Mouse (Mus musculus): Measurements from ENCODE around the gene OR5BS1P. TPM values are rescaled to one million over a fixed set of nuclear protein-coding genes. Genes with fewer than 3 reads are reported as not detected.
A peak's percentile ranks its signal among the peaks of the same experiment; 100 is the strongest.
"Not testable (repeated sequence)": the region's sequence is repeated elsewhere in the genome, so short reads cannot be mapped to it uniquely, and the experiment has no call there.

The OR5BS1P gene
- polyA plus RNA-seq (2014; fragmentation: Nextera tagmentation; extraction: Ambion mirVana) = not detected in 2 replicates

- Histone ChIP-seq H3K4me2 (no peak within 1 kb of the TSS), H3K27me3 (ENCODE audit: insufficient read depth, low read length) (no peaks in the 10 kb centered on the region), H3K9me3 (ENCODE audit: low read depth, low read length) (no peaks in the 10 kb centered on the region), H3K9ac (no peak within 1 kb of the TSS), H3K27ac (ENCODE audit: low read depth) (no peak within 1 kb of the TSS), H3K36me3 (ENCODE audit: insufficient read depth) (no peaks in the 10 kb centered on the region), H3K4me1 (ENCODE audit: insufficient read depth) (no peaks in the 10 kb centered on the region), H3K4me3 (ENCODE audit: low read depth, low read length) (no peak within 1 kb of the TSS)
- 89% methylated on average over 4 of the region's 4 CpGs for WGBS
- DNase-seq (no peak), ATAC-seq (ENCODE audit: insufficient read depth) (no peak)
- no peak for TF ChIP-seq CTCF (IDR thresholded peaks at IDR 0.05; ENCODE audit: low read depth)
Measured at GRCm38 (mm10) chr15:98469596-98469995, at the start of gene OR5BS1P. Gene OR5BS1P, plus strand, starts transcription at chr15:98469896.

DNA sequence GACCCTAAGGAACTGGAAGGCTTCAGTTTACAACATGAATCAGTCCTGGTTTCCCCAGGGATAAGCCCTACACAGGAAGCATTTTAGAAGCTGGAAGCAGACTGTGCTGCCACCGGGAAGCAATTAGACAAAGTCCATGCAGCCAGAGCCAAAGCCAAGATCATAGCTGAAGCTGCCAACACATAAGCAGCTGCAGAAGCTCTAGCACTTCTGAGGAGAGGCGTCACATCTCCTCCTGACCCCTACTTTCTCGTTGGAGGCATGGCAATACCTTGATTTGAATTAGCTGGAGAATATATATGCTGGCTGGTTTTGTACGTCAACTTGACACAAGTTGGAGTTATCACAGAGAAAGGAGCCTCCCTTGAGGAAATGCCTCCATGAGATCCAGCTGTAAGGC, 48.8 kb upstream of the OR5BS1P start:
- Histone ChIP-seq H3K27ac (ENCODE audit: low read depth) (no peak overlapping the region), H3K9me3 (ENCODE audit: low read depth, low read length) (no peaks in the 10 kb centered on the region), H3K4me2 (no peak overlapping the region), H3K4me3 (ENCODE audit: low read depth, low read length) (no peak overlapping the region), H3K27me3 (ENCODE audit: insufficient read depth, low read length) (no peaks in the 10 kb centered on the region), H3K36me3 (ENCODE audit: insufficient read depth) (no peaks in the 10 kb centered on the region), H3K9ac (no peak overlapping the region), H3K4me1 (ENCODE audit: insufficient read depth) (no peaks in the 10 kb centered on the region)
- ATAC-seq (ENCODE audit: insufficient read depth) = no peak
- DNase-seq = peak; percentile 24
- WGBS = 47% methylated on average over 4 of the region's 4 CpGs
- no peak for TF ChIP-seq CTCF (IDR thresholded peaks at IDR 0.05; ENCODE audit: low read depth)

GRCm38 (mm10) chr15:98424326-98424725, 45.4 kb upstream of the OR5BS1P start:
- 57% methylated on average over 14 of the region's 14 CpGs for WGBS
- no peak for TF ChIP-seq CTCF (IDR thresholded peaks at IDR 0.05; ENCODE audit: low read depth)
- no peak overlapping the region for H3K27ac ChIP-seq (ENCODE audit: low read depth)
- H3K4me3 ChIP-seq (ENCODE audit: low read depth, low read length) = no peak overlapping the region
- DNase-seq (no peak), ATAC-seq (ENCODE audit: insufficient read depth) (no peak)
- H3K9ac ChIP-seq = no peak overlapping the region
- no peaks in the 10 kb centered on the region for H3K36me3 ChIP-seq (ENCODE audit: insufficient read depth)
- no peaks in the 10 kb centered on the region for H3K27me3 ChIP-seq (ENCODE audit: insufficient read depth, low read length)
- no peaks in the 10 kb centered on the region for H3K9me3 ChIP-seq (ENCODE audit: low read depth, low read length)
- no peak overlapping the region for H3K4me2 ChIP-seq
- H3K4me1 ChIP-seq (ENCODE audit: insufficient read depth) = no peaks in the 10 kb centered on the region

GRCm38 (mm10) chr15:98424753-98425152, 44.9 kb upstream of the OR5BS1P start:
- no peak overlapping the region for H3K27ac ChIP-seq (ENCODE audit: low read depth)
- no peaks in the 10 kb centered on the region for H3K9me3 ChIP-seq (ENCODE audit: low read depth, low read length)
- TF ChIP-seq CTCF (IDR thresholded peaks at IDR 0.05; ENCODE audit: low read depth) = no peak
- H3K9ac ChIP-seq = no peak overlapping the region
- no peak overlapping the region for H3K4me3 ChIP-seq (ENCODE audit: low read depth, low read length)
- ATAC-seq (ENCODE audit: insufficient read depth) = no peak
- H3K27me3 ChIP-seq (ENCODE audit: insufficient read depth, low read length) = no peaks in the 10 kb centered on the region
- no peaks in the 10 kb centered on the region for H3K36me3 ChIP-seq (ENCODE audit: insufficient read depth)
- H3K4me2 ChIP-seq = no peak overlapping the region
- WGBS = 45% methylated on average over 6 of the region's 6 CpGs
- no peak for DNase-seq
- no peaks in the 10 kb centered on the region for H3K4me1 ChIP-seq (ENCODE audit: insufficient read depth)

DNA sequence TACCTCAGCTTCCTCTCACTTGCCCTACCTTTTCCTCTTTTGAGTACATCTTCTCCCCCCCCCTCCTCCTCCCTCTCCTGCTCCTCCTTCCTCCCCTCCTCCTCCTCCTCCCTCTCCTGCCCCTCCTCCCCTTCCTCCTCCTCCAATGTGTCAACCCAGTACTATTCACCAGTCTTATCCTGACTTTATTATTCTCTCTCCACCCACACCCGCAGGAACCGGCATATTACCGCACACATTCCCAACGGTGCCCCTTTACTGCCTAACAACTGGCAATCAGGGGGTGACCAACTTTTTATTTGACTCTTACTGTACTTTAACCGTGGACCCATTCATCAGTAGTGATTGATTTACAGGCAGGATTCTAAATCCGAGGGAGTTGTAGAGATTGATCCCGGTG, 44.5 kb upstream of the OR5BS1P start:
- 85% methylated on average over 7 of the region's 7 CpGs for WGBS
- DNase-seq = no peak
- H3K36me3 ChIP-seq (ENCODE audit: insufficient read depth) = no peaks in the 10 kb centered on the region
- no peak overlapping the region for H3K9ac ChIP-seq
- no peaks in the 10 kb centered on the region for H3K27me3 ChIP-seq (ENCODE audit: insufficient read depth, low read length)
- H3K4me3 ChIP-seq (ENCODE audit: low read depth, low read length) = no peak overlapping the region
- no peak for ATAC-seq (ENCODE audit: insufficient read depth)
- H3K4me1 ChIP-seq (ENCODE audit: insufficient read depth) = no peaks in the 10 kb centered on the region
- no peak overlapping the region for H3K27ac ChIP-seq (ENCODE audit: low read depth)
- no peaks in the 10 kb centered on the region for H3K9me3 ChIP-seq (ENCODE audit: low read depth, low read length)
- TF ChIP-seq CTCF (IDR thresholded peaks at IDR 0.05; ENCODE audit: low read depth) = no peak
- H3K4me2 ChIP-seq = no peak overlapping the region

DNA sequence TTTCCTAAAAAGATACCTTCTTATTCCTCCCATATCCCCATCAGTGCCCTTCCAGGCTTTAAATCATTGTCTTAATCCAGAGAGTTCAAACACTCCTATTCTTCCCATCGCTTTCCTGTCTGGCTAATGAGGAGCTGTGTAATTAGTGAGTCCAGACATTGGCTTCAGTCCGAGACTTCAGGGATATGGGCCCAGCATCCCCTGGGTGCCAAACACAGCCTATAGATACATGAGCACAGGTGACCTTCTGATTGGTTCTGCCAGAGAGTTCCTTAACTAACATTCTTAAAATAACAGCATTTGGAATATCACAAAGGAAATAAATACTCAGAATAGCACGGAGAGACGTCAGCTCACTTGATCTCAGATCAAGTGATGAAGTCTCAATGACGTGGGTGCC, 38.8 kb upstream of the OR5BS1P start, which contains the start of gene Olfr282:
Gene Olfr282, plus strand, starts transcription at position 301 of the 400 bp plus-strand sequence.
- not testable (repeated sequence) for H3K27ac ChIP-seq (ENCODE audit: low read depth); H3K27me3 ChIP-seq (ENCODE audit: insufficient read depth, low read length); DNase-seq; H3K9ac ChIP-seq; H3K4me1 ChIP-seq (ENCODE audit: insufficient read depth); H3K4me2 ChIP-seq; ATAC-seq (ENCODE audit: insufficient read depth); H3K4me3 ChIP-seq (ENCODE audit: low read depth, low read length); H3K36me3 ChIP-seq (ENCODE audit: insufficient read depth); H3K9me3 ChIP-seq (ENCODE audit: low read depth, low read length)
- WGBS = 68% methylated on average over 5 of the region's 5 CpGs

DNA sequence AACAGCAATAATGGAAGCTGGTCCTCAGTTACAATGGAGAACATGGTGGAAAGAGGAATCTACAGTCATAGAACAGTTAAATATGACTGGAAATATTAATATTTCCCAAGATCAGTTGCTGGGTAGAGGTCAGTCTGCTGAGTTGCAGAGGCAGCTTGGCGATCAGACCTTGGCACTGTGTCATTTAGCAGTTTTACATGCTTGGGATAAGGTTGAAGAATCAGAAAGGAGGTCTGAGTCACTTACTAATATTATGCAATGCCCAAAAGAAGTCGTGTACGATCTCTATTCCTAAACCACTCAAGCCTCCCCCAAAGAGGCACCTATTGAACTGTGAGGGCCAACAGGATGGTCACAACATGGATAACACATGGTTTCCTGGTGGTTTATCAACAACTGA, 25.1 kb upstream of the OR5BS1P start:
- no peaks in the 10 kb centered on the region for H3K27me3 ChIP-seq (ENCODE audit: insufficient read depth, low read length)
- no peak for ATAC-seq (ENCODE audit: insufficient read depth)
- H3K4me1 ChIP-seq (ENCODE audit: insufficient read depth) = no peaks in the 10 kb centered on the region
- H3K9ac ChIP-seq = no peak overlapping the region
- no peak overlapping the region for H3K27ac ChIP-seq (ENCODE audit: low read depth)
- TF ChIP-seq CTCF (IDR thresholded peaks at IDR 0.05; ENCODE audit: low read depth) = no peak
- H3K4me2 ChIP-seq = no peak overlapping the region
- H3K36me3 ChIP-seq (ENCODE audit: insufficient read depth) = no peaks in the 10 kb centered on the region
- no peak for DNase-seq
- WGBS = 67% methylated on average over 3 of the region's 3 CpGs
- no peak overlapping the region for H3K4me3 ChIP-seq (ENCODE audit: low read depth, low read length)
- H3K9me3 ChIP-seq (ENCODE audit: low read depth, low read length) = no peaks in the 10 kb centered on the region

DNA sequence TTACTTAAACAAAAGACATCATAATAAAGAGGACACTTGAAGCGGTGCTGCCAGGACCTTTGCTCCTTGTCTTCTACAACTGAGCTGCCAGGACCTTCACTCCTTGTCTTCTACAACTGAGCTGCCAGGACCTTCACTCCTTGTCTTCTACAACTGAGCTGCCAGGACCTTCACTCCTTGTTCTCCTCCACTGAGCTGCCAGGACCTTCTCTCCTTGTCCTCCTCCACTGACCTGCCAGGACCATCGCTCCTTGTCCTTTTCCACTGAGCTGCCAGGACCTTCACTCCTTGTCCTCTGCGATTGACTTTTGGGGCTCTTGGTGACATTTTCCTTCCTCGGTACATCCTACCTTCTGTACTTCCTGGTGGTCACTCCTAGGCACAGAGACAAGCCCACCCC, 21.2 kb upstream of the OR5BS1P start:
- ATAC-seq (ENCODE audit: insufficient read depth) = no peak
- H3K27ac ChIP-seq (ENCODE audit: low read depth) = no peak overlapping the region
- H3K36me3 ChIP-seq (ENCODE audit: insufficient read depth) = no peaks in the 10 kb centered on the region
- no peak overlapping the region for H3K4me2 ChIP-seq
- H3K27me3 ChIP-seq (ENCODE audit: insufficient read depth, low read length) = no peaks in the 10 kb centered on the region
- H3K4me1 ChIP-seq (ENCODE audit: insufficient read depth) = no peaks in the 10 kb centered on the region
- peak; percentile 19 for DNase-seq
- TF ChIP-seq CTCF (IDR thresholded peaks at IDR 0.05; ENCODE audit: low read depth) = no peak
- no peak overlapping the region for H3K4me3 ChIP-seq (ENCODE audit: low read depth, low read length)
- H3K9ac ChIP-seq = no peak overlapping the region
- WGBS = 51% methylated on average over 4 of the region's 4 CpGs
- H3K9me3 ChIP-seq (ENCODE audit: low read depth, low read length) = no peaks in the 10 kb centered on the region

Measured in lung, embryonic 14.5 days (tissue).